Mouse (Mus musculus) megakaryocyte-erythroid progenitor cell, adult 5-6 weeks (primary cell): ENCODE results near the gene Tas2r137. TPM values are rescaled to one million over a fixed set of nuclear protein-coding genes. Genes with fewer than 3 reads are reported as not detected.

ENCODE experiments used
- ATAC-seq: replicated peaks from 2 replicates; pipeline ENCODE4 v1.8.0; 2016; ENCODE audit warnings: mild to moderate bottlenecking, inconsistent platforms; ENCODE audit not compliant: severe bottlenecking, poor library complexity, low FRiP score, low TSS enrichment
- total RNA-seq, 2 experiments: library from RNA; stranded (forward) in 1 of 2; stranded (reverse) in 1 of 2; fragments of 200-1000, 215-1000 nt in 1 of 2; fragments of >200 nt in 1 of 2; fragmentation: Nextera tagmentation in 1 of 2; gene quantifications; 2 replicates each; pipeline ENCODE4 v1.2.3; 2014 to 2017

Tas2r137 gene
- not detected in 2 replicates for total RNA-seq (2014; fragmentation: Nextera tagmentation)
- total RNA-seq (2017): 1.3 and 3.1 TPM in 2 replicates

GRCm38 (mm10) chr6:40490933-40491332 is at the start of gene Tas2r137:
Gene Tas2r137 (plus strand): TSS chr6:40491233.
- no peak for ATAC-seq

- ATAC-seq: no peak
Measured at GRCm38 (mm10) chr6:40441276-40441675, 49.8 kb upstream of the Tas2r137 start.

- no peak for ATAC-seq
Measured at GRCm38 (mm10) chr6:40441755-40442154, 49.3 kb upstream of the Tas2r137 start.

DNA sequence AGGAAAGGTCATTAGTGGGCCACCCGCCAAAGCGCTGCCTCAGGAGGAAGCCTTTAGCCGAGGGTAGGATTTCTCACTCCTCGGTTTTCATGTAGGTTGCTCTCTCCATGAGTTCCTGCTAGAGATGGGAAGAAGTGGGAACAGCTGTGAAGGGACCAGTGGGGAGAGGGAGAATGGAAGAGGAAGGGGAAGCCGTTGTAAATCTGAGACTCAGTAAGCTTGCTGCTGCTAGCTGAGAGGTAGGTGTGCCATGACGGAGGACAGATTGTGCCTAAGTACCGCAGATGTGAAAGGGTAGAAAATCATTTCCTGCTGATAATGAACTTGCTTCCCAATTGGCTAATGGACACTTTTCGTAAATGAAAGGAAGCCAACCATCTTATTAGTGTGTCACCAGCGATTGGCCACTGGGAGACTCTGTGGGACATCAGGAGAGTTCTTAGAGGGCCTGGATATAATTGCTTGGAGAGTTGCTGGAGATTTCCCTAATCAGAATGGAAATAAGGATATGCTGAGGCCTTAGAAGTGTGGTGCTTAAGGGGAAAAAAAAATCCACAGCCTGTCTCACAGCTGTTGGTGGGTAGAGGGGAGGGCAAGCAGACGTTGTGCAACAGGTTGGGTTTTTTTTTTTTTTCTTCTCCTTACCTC is 47.6 kb upstream of the Tas2r137 start:
- ATAC-seq: no peak

- no peak for ATAC-seq
Measured at GRCm38 (mm10) chr6:40448626-40449025, 42.4 kb upstream of the Tas2r137 start.

DNA sequence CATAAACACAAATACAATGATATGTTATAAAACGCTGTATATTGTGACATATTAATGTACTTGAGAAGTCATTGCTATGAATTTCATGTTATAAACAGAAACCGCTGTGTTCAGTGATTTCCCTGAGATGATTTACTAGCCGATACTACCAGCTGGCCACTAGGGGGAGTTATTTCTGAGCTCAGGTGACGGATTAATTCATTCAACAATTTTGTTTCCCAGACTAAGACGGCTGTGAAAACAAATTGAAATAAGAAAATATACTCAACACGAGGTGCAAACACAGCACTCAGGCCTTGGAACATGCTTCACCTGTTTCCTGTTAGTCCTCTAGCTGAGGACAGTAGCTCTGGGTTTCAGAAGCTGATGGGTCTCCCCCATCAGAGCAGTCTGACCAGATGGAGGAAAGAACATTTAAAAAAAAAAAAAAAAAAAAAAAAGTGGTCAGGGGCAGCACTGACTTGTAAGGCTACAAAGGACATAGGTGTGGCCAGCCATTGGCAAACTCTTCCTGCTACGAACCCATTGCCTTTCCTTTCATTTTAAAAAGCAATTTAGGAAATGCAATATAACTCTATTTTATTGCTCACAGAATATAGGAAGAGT is 36.5 kb upstream of the Tas2r137 start:
- peak; percentile 73 for ATAC-seq

DNA sequence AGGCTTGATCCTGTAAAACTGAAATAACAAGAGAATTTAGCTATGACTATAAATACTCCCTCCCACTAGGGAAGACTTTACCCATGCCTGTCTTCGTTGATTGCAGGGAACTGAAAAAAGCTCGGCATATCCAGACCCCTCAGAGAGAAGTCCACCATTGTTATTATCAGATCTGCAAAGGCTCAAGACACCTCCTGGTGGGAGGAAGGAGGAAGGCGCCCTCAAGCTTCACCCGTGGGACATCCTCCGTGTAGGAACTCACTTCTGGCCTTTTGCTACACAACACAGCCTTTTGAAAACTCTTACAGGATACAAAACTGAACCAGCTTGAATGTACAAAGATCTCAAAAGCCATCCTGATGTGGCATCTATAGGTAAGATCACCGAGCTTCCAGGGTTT is 25.3 kb upstream of the Tas2r137 start:
- ATAC-seq: no peak

GRCm38 (mm10) chr6:40470916-40471719 is 19.9 kb upstream of the Tas2r137 start, which contains the start of gene Ssbp1:
Gene Ssbp1 (plus strand): TSS chr6:40471352.
- peak; percentile 99 for ATAC-seq

GRCm38 (mm10) chr6:40471720-40472010 is 19.4 kb upstream of the Tas2r137 start:
- ATAC-seq: no peak

DNA sequence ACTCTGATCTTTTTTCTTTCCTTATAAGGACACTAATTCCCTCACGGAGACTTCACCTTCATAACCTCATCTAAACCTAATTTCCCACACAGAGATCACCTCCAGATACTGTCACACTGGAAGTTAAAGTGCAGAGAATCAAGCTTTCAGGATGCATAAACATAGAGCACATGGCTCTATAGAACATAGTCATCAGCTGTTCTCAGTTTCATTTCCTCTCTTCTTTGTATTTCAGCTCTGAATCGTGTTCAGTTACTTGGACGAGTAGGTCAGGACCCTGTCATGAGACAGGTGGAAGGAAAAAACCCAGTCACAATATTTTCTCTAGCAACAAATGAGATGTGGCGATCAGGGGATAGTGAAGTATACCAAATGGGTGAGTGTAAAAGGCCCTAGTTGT is 14.9 kb upstream of the Tas2r137 start:
- ATAC-seq: no peak

- 0 out of 2 replicates have a peak, but pooled peaks have one; percentile 55 for ATAC-seq
Measured at GRCm38 (mm10) chr6:40479705-40480104, 11.3 kb upstream of the Tas2r137 start.

DNA sequence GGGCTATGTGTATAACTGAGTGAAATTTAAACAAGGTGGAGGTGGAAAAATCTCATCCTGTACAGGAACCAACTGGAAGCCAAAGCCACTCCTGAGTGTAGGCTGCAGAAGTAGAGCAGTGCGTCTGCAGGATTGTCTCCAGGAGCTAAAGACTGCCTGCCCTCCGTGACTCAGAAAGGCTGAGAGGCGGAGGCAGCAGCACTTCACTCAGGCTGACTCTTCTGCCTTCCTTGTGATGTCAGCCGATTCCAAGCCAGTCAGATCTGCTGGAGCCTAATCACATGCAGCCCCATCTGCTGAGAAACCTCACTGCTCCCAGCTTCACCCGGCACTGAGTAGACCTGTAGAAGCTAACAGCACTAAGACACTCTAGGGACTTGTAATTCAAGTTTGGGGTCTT is 8.7 kb upstream of the Tas2r137 start:
- no peak for ATAC-seq

DNA sequence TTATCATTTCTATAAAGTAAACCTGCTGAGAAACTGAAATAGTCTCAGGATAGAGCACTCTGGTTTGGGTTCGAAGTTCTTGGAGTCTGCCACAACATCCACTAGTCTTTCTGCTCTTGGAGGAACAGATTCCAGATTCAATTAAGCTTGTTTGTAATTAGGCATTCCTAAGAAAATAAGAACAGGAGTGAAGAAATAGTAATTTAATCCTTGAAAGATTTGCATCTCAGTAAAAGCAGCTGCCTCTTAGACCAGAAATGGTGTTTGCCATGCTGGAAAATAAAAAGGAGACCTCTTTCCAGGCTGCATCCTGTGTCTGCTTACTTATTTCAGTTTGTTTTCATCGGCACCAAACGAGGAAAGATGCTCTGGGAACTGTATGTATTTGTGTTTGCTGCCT is 2.2 kb downstream of the Tas2r137 start, which contains the start of gene Tas2r108:
Gene Tas2r108 (plus strand): TSS at position 301 of the 400 bp plus-strand sequence.
- no peak for ATAC-seq

- no peak for ATAC-seq
Measured at GRCm38 (mm10) chr6:40519408-40519807, 28.4 kb downstream of the Tas2r137 start, which contains the start of gene Prss37. Gene Prss37 (minus strand): TSS chr6:40519508.

Other genes starting within 250 kb of the Tas2r137 start
- 22.8 and 28.0 TPM in 2 replicates for gene Agk, start 166.1 kb upstream of the Tas2r137 start, total RNA-seq (2014; fragmentation: Nextera tagmentation)
- gene Agk, start 166.1 kb upstream of the Tas2r137 start, total RNA-seq (2017): 38.4 and 39.2 TPM in 2 replicates
- 3.5 and 7.1 TPM in 2 replicates for gene E330009J07Rik, start 55.1 kb upstream of the Tas2r137 start, total RNA-seq (2014; fragmentation: Nextera tagmentation)
- 1.9 and 4.5 TPM in 2 replicates for gene E330009J07Rik, start 55.1 kb upstream of the Tas2r137 start, total RNA-seq (2017)
- gene Wee2, start 52.1 kb upstream of the Tas2r137 start, total RNA-seq (2014; fragmentation: Nextera tagmentation): not detected in 2 replicates
- gene Wee2, start 52.1 kb upstream of the Tas2r137 start, total RNA-seq (2017): not detected in 2 replicates
- gene Ssbp1, start 19.9 kb upstream of the Tas2r137 start, total RNA-seq (2014; fragmentation: Nextera tagmentation): 131 and 201 TPM in 2 replicates
- 118 and 127 TPM in 2 replicates for gene Ssbp1, start 19.9 kb upstream of the Tas2r137 start, total RNA-seq (2017)
- gene Tas2r108, start 2.3 kb downstream of the Tas2r137 start, total RNA-seq (2014; fragmentation: Nextera tagmentation): not detected in 2 replicates
- gene Tas2r108, start 2.3 kb downstream of the Tas2r137 start, total RNA-seq (2017): not detected in 2 replicates
- not detected in 2 replicates for gene Prss37, start 28.3 kb downstream of the Tas2r137 start, total RNA-seq (2014; fragmentation: Nextera tagmentation)
- not detected in 2 replicates for gene Prss37, start 28.3 kb downstream of the Tas2r137 start, total RNA-seq (2017)
- not detected in 2 replicates for gene Olfr461, start 63.8 kb downstream of the Tas2r137 start, total RNA-seq (2014; fragmentation: Nextera tagmentation)
- gene Olfr461, start 63.8 kb downstream of the Tas2r137 start, total RNA-seq (2017): not detected in 2 replicates
- gene Olfr460, start 78.3 kb downstream of the Tas2r137 start, total RNA-seq (2014; fragmentation: Nextera tagmentation): not detected in 2 replicates
- not detected in 2 replicates for gene Olfr460, start 78.3 kb downstream of the Tas2r137 start, total RNA-seq (2017)
- 12.6 TPM in 1 of 2 replicates, not detected in the other for gene Clec5a, start 94.6 kb downstream of the Tas2r137 start, total RNA-seq (2014; fragmentation: Nextera tagmentation)
- gene Clec5a, start 94.6 kb downstream of the Tas2r137 start, total RNA-seq (2017): 1.8 and 3.2 TPM in 2 replicates
- not detected in 2 replicates for gene Tas2r138, start 122.1 kb downstream of the Tas2r137 start, total RNA-seq (2014; fragmentation: Nextera tagmentation)
- not detected in 2 replicates for gene Tas2r138, start 122.1 kb downstream of the Tas2r137 start, total RNA-seq (2017)
- 1.4 TPM in 1 of 2 replicates, not detected in the other for gene Mgam, start 137.6 kb downstream of the Tas2r137 start, total RNA-seq (2014; fragmentation: Nextera tagmentation)
- gene Mgam, start 137.6 kb downstream of the Tas2r137 start, total RNA-seq (2017): 0.05 TPM in 1 of 2 replicates, not detected in the other